Mouse (Mus musculus) heart, embryonic 12.5 days (tissue): Measurements from ENCODE around the gene Uevld. TPM values are rescaled to one million over a fixed set of nuclear protein-coding genes. Genes with fewer than 3 reads are reported as not detected.
"Not testable (repeated sequence)": the region's sequence is repeated elsewhere in the genome, so short reads cannot be mapped to it uniquely, and the experiment has no call there.

ENCODE experiments used
- ATAC-seq: fragments of 200-750 bp; cut with Nextera tagmentation; 2 replicates; pipeline ENCODE4 v1.8.0; 2017; ENCODE audit warnings: moderate TSS enrichment, moderate library complexity; ENCODE audit not compliant: insufficient number of reproducible peaks, low FRiP score
- H3K27ac ChIP-seq: fragments of 300-500 bp; sonication (generic); 2 replicates; pipeline ENCODE4 v1.5.1; 2016; ENCODE audit warnings: mild to moderate bottlenecking, moderate library complexity; ENCODE audit not compliant: poor library complexity, severe bottlenecking
- H3K27me3 ChIP-seq: fragments of 300-500 bp; sonication (generic); replicated peaks from 2 replicates; pipeline ENCODE4 v1.6.1; 2016; ENCODE audit warnings: mild to moderate bottlenecking, moderate library complexity
- H3K36me3 ChIP-seq: fragments of 300-500 bp; sonication (generic); 2 replicates; pipeline ENCODE4 v1.6.1; 2016; ENCODE audit warnings: mild to moderate bottlenecking, moderate library complexity
- H3K4me1 ChIP-seq: fragments of 300-500 bp; sonication (generic); replicated peaks from 2 replicates; pipeline ENCODE4 v1.6.1; 2016; ENCODE audit warnings: mild to moderate bottlenecking
- H3K4me2 ChIP-seq: fragments of 300-500 bp; sonication (generic); 2 replicates; pipeline ENCODE4 v1.6.1; 2016; ENCODE audit warnings: mild to moderate bottlenecking, moderate library complexity
- H3K4me3 ChIP-seq: fragments of 300-500 bp; sonication (generic); 2 replicates; pipeline ENCODE4 v1.5.1; 2016; ENCODE audit warnings: mild to moderate bottlenecking
- H3K9ac ChIP-seq: fragments of 300-500 bp; sonication (generic); 2 replicates; pipeline ENCODE4 v1.6.1; 2016; ENCODE audit warnings: mild to moderate bottlenecking, moderate library complexity
- H3K9me3 ChIP-seq: fragments of 300-500 bp; sonication (generic); replicated peaks from 2 replicates; pipeline ENCODE4 v1.6.1; 2016; ENCODE audit warnings: mild to moderate bottlenecking, moderate library complexity
- WGBS: fragments of 180-500 bp; shearing (Covaris S2); methylation state at CpG from one replicate; pipeline ENCODE4 v1.1.7; 2016; 5-methylcytosine and 5-hydroxymethylcytosine counted together
- polyA plus RNA-seq: library from polyadenylated mRNA; unstranded; fragments of >200 nt; fragmentation: Nextera tagmentation; extraction: Ambion mirVana; gene quantifications from 2 replicates; pipeline ENCODE4 v1.2.1, GENCODE M21; 2016

Gene Uevld
- polyA plus RNA-seq, 1 experiment from 2014 or later = 10.0 TPM

DNA sequence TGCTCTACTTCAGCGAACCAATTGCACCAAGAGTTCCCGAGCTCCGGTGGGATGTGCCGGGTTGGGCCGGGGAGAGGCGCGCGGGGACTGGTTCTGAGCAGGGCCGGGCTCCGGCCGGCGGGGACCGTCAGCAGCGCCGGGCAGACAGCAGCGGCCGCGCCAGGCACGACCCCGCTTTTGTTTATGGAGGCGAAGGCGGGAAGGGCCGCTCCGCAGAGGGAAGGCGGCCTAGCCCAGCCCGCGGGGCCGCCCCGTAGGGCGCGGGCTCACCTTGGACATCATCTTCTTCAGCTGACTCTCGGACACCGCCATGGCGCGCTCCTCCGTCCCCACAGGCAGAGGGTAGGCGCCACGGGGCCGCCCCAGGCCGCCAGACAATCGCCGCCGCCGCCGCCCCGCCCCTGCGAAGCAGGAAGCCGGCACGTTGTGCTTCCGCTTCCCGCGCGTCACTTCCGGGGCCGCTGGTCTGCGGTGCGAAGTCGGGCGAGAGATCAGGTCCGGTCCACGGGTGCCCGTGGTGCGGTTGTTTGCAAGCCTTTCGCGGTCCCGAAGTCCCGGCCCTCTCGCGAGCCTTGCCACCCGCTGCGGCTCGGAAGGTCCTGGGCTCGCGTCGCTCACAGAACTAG, 38.7 kb downstream of the Uevld start, which contains the start of gene Tsg101:
TSS of gene Tsg101 (minus strand) at position 419 of the 626 bp plus-strand sequence.
- no peaks in the 10 kb centered on the region for H3K27me3 ChIP-seq
- H3K27ac ChIP-seq = peak within 1 kb of the TSS; percentile 87
- H3K36me3 ChIP-seq = peaks cover 13% of the 10 kb centered on the region
- H3K4me3 ChIP-seq = peak within 1 kb of the TSS; percentile 59
- ATAC-seq = peak; percentile 94
- under 1% methylated on average over 74 of the region's 75 CpGs for WGBS
- peaks cover 28% of the 10 kb centered on the region for H3K4me1 ChIP-seq
- peak within 1 kb of the TSS; percentile 71 for H3K4me2 ChIP-seq
- H3K9ac ChIP-seq = peak within 1 kb of the TSS; percentile 85
- H3K9me3 ChIP-seq = no peaks in the 10 kb centered on the region

DNA sequence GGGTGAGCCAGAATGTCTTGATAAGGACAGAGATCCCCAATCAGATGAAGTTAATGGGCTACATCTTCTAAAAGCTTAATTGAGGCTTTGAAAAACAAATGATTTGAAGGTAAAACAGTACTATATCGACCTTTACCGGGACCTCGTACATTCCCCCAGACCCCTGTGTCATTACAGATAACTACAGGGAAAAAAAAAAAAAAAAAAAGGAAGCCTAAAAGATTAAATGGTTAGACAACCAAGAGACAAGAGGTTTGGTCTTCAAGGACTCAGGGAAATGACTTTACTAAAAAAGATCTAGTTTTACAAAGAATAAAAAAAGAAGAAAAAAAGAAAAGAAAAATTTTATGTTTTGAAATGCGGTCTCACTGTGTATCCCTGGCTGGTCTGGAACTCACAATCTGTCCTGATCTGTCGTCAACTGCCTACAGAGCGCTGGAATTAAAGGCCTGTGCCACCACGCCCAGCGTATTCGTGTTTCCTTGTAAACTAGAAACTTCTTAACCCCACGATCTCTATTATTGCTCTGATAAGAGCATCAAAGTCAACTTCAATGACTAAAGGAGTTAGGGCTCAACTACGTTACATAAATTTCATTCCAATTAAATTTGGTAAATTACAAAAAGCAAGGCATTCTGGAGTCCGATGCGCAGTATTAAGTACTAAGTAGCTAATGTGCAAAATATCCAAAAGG, 39.5 kb downstream of the Uevld start:
- Histone ChIP-seq H3K4me3 (peak overlapping the region; percentile 59), H3K9ac (peak overlapping the region; percentile 78), H3K27me3 (no peaks in the 10 kb centered on the region), H3K4me1 (peaks cover 28% of the 10 kb centered on the region), H3K4me2 (peak overlapping the region; percentile 68), H3K27ac (peak overlapping the region; percentile 87), H3K36me3 (peaks cover 13% of the 10 kb centered on the region), H3K9me3 (no peaks in the 10 kb centered on the region)
- 9% methylated on average over 13 of the region's 13 CpGs for WGBS
- ATAC-seq = no peak

DNA sequence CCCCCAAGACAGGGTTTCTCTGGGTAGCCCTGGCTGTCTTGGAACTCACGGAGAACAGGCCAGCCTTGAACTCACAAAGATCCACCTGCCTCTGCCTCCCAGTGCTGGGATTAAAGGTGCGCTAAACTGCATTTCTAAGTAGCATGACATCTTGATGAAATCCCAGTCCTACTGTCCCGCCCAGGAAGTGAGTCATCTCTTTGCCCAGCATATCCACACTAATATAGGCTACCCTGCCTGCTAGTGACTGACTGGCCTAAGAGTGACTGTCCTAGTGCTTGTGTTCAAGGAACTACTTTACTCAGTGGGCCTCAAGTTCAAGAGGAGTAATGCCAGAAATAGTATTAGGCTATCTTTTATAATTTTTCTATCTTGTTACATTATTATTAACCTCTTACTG, 42.0 kb downstream of the Uevld start:
- no peak overlapping the region for H3K9ac ChIP-seq
- H3K36me3 ChIP-seq = peaks cover 33% of the 10 kb centered on the region
- no peak overlapping the region for H3K4me3 ChIP-seq
- no peaks in the 10 kb centered on the region for H3K27me3 ChIP-seq
- 88% methylated on average over 3 of the region's 3 CpGs for WGBS
- no peak overlapping the region for H3K4me2 ChIP-seq
- H3K4me1 ChIP-seq = peaks cover 28% of the 10 kb centered on the region
- no peak for ATAC-seq
- no peak overlapping the region for H3K27ac ChIP-seq
- no peaks in the 10 kb centered on the region for H3K9me3 ChIP-seq

DNA sequence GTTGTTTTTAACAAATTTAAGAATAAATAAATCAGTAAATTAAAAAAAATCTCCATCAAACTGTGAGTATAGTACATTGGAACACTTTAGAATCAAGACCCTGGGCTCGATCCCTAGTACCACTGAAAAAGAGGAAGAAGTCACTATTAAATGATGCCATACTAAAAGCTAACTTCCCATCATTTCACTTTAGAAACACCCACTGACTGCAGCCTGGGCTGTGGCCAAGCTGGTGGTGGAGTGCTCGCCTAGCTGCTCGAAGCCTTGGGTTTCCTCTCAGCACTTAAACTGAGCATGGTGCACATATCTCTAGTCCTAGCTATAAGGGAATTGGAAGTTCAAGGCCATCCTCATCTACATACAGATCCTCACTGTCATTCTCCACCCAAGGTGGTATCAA, 47.1 kb downstream of the Uevld start:
- H3K4me3 ChIP-seq = no peak overlapping the region
- ATAC-seq = no peak
- H3K4me1 ChIP-seq = peaks cover under 1% of the 10 kb centered on the region; the same call in 1 of the 2 replicates
- no peaks in the 10 kb centered on the region for H3K9me3 ChIP-seq
- no peaks in the 10 kb centered on the region for H3K27me3 ChIP-seq
- 94% methylated on average over 3 of the region's 3 CpGs for WGBS
- peaks cover 72% of the 10 kb centered on the region for H3K36me3 ChIP-seq
- H3K9ac ChIP-seq = no peak overlapping the region
- H3K27ac ChIP-seq = no peak overlapping the region
- H3K4me2 ChIP-seq = no peak overlapping the region

DNA sequence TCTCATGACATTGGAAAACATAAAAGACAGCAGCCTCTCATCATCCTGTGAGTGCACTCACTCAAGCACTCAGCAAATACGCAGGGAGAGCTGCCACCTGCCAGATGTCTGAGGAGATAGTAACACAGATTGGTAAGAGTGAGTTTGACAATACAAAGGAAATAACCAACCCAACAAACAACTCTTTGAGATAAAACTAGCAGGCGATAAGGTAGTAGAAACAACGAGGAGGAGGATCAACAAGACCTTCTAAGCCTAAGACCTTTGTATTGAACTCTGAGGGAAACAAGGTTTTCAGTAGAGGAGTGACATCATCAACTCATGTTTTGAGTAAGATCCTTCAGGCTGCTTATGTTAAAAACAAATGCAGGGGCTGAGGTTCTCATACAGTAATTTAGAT, 59.0 kb downstream of the Uevld start:
- Histone ChIP-seq H3K9ac (no peak overlapping the region), H3K27me3 (no peaks in the 10 kb centered on the region), H3K4me1 (peaks cover 1% of the 10 kb centered on the region; the same call in 1 of the 2 replicates), H3K4me2 (no peak overlapping the region), H3K9me3 (no peaks in the 10 kb centered on the region), H3K27ac (no peak overlapping the region), H3K36me3 (peaks cover 68% of the 10 kb centered on the region), H3K4me3 (no peak overlapping the region)
- 64% methylated on average over 3 of the region's 3 CpGs for WGBS
- no peak for ATAC-seq

DNA sequence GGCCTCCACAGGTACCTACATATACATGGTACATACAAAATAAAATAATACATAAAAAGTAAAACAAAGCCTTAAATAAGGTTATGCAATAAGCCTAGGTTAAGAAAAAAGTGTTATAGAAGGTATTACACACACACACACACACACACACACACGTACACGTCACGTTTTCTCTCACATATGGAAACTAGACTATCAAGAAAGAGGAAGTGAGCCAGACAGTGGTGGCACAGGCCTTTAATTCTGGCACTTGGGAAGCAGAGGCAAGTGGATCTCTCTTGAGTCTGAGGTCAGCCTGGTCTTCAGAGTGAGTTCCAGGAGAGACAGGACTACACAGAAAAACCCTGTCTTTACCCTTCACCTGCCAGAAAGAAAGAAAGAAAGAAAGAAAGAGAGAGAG, 62.8 kb downstream of the Uevld start:
- no peak overlapping the region for H3K4me3 ChIP-seq
- H3K27me3 ChIP-seq = no peaks in the 10 kb centered on the region
- peaks cover 84% of the 10 kb centered on the region for H3K36me3 ChIP-seq
- H3K27ac ChIP-seq = no peak overlapping the region
- H3K4me2 ChIP-seq = no peak overlapping the region
- no peak overlapping the region for H3K9ac ChIP-seq
- 77% methylated on average over 3 of the region's 3 CpGs for WGBS
- no peaks in the 10 kb centered on the region; the same call in 1 of the 2 replicates for H3K4me1 ChIP-seq
- no peak for ATAC-seq
- no peaks in the 10 kb centered on the region for H3K9me3 ChIP-seq

DNA sequence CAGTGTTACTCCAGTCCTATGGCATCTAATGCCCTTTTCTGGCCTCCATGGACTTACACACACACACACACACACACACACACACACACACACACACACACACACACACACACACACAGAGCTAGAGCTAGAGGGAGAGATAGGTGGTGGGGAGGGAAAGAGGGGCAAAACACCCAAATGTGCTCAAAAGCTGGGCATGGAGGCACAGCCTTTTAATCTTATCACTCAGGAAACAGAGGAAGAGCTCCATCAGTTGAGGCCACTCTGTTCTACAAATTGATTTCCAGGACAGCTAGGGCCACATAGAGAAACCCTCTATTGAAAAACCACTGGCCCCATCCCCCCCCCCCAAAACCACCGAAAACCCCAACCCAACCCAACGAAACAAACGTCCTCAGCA, 75.0 kb downstream of the Uevld start:
- Histone ChIP-seq H3K36me3 (peaks cover 39% of the 10 kb centered on the region), H3K27ac (no peak overlapping the region), H3K9me3 (no peaks in the 10 kb centered on the region), H3K9ac (no peak overlapping the region), H3K27me3 (no peaks in the 10 kb centered on the region), H3K4me3 (no peak overlapping the region), H3K4me1 (0 out of 2 replicates have a peak, but pooled peaks cover 3% of the 10 kb centered on the region), H3K4me2 (no peak overlapping the region)
- ATAC-seq = no peak
- WGBS = 71% methylated on average over 3 of the region's 3 CpGs

DNA sequence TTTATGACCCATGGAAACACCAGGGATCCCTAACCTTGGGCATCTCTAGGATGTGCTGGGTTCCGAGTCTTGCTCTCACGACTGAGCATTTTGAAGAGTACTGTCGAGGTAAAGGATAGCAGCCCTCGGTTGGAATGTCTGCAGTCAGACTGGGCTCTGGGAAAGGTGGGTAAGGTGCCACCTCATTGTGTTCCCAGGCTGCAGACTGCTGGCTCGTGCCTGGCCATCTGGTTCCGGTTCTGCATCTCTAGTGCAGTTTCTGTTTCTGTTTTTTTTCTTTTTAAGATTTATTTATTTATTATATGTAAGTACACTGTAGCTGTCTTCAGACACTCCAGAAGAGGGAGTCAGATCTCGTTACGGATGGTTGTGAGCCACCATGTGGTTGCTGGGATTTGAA, 76.4 kb downstream of the Uevld start:
- H3K4me3 ChIP-seq, H3K9me3 ChIP-seq, H3K4me1 ChIP-seq, H3K4me2 ChIP-seq, H3K9ac ChIP-seq, H3K27ac ChIP-seq, H3K27me3 ChIP-seq, ATAC-seq: not testable (repeated sequence)
- peaks cover 26% of the 10 kb centered on the region for H3K36me3 ChIP-seq
- WGBS = 81% methylated on average over 8 of the region's 8 CpGs

DNA sequence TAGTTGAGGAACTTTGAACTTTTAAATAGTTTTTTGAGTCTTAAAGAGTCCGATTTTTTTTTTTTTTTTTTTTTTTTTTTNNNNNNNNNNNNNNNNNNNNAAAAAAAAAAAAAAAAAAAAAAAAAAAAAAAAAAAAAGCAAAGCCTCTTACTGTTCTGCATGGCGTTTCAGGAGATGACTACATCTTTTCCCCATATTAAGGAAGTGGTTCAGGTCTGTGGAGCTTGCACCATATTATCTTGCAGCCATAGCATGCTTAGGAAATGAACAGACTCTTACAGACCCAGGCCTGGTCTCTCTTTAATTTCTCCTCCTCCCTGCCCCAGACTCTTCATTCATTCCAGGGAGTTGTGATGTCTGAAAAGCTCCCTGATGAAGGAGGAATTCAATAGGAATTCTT, 77.3 kb downstream of the Uevld start:
- no peaks in the 10 kb centered on the region for H3K27me3 ChIP-seq
- 85% methylated on average over 2 of the region's 2 CpGs for WGBS
- no peak for ATAC-seq

DNA sequence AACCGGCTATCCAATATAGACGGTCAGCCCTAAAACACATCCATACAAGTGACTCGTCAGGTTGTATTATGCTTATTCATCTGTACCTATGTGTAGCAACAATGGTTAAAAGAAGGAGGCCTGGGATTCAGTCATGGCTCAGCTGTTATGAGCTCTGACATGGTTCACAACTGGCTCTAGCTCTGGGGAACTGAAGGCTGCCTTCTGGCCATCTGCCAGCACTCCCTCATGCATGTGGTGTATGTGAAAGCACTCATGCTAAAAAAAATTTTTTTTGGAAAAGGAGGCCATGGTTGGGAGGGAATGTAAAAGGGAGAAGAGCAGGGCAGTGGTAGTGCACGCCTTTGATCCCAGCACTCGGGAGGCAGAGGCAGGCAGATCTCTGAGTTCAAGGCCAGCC, 78.5 kb downstream of the Uevld start:
- 92% methylated on average over 5 of the region's 5 CpGs for WGBS
- H3K4me1 ChIP-seq = 0 out of 2 replicates have a peak, but pooled peaks cover 3% of the 10 kb centered on the region
- peaks cover 5% of the 10 kb centered on the region for H3K36me3 ChIP-seq
- H3K9ac ChIP-seq = no peak overlapping the region
- no peak overlapping the region for H3K27ac ChIP-seq
- H3K9me3 ChIP-seq = no peaks in the 10 kb centered on the region
- H3K4me2 ChIP-seq = no peak overlapping the region
- H3K4me3 ChIP-seq = no peak overlapping the region
- no peak for ATAC-seq
- no peaks in the 10 kb centered on the region for H3K27me3 ChIP-seq

More for the DNA sequence above, 77.3 kb downstream of the Uevld start:
- Histone ChIP-seq H3K4me3 (no peak overlapping the region), H3K4me2 (no peak overlapping the region), H3K27ac (no peak overlapping the region), H3K4me1 (0 out of 2 replicates have a peak, but pooled peaks cover 3% of the 10 kb centered on the region), H3K9ac (no peak overlapping the region), H3K36me3 (peaks cover 16% of the 10 kb centered on the region), H3K9me3 (no peaks in the 10 kb centered on the region)

DNA sequence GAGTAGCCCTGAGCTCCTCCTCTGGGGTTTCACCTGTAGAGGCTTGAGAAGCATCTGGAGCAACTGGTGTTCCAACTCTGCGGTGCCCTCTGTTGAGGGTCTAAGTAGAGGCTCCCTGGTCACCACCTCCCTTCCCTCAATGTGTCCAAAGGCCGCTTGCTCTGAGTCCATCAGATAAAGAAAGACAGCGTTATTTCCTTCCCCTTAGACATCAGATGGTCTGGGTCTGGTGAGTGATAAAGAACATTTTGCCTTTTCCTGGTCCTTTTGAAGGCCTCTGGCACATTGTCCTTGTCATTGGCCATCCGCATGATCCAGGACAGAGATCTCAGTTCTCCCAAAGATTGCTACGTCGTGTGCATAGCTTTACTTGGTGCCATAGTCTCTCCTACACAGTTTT, 81.1 kb downstream of the Uevld start:
- Histone ChIP-seq H3K4me1 (no peaks in the 10 kb centered on the region), H3K9me3 (no peaks in the 10 kb centered on the region), H3K36me3 (no peaks in the 10 kb centered on the region), H3K4me3 (no peak overlapping the region), H3K27me3 (no peaks in the 10 kb centered on the region), H3K9ac (no peak overlapping the region), H3K27ac (no peak overlapping the region), H3K4me2 (no peak overlapping the region)
- ATAC-seq = no peak
- WGBS = 65% methylated on average over 6 of the region's 6 CpGs
